Mouse (Mus musculus) lung, postnatal 0 days (tissue): ENCODE results near the gene Mical2. TPM values are rescaled to one million over a fixed set of nuclear protein-coding genes. Genes with fewer than 3 reads are reported as not detected.

ENCODE experiments used
- ATAC-seq: fragments of 200-750 bp; cut with Nextera tagmentation; 2 replicates; pipeline ENCODE4 v1.8.0; 2017; ENCODE audit warnings: moderate library complexity
- DNase-seq: peaks from one replicate; pipeline ENCODE4 v3.0.0-alpha.2; 2016; ENCODE audit warnings: low spot score
- H3K27ac ChIP-seq: fragments of 300-500 bp; sonication (generic); 2 replicates; pipeline ENCODE4 v1.5.1; 2014; ENCODE audit warnings: antibody characterized with exemption, mild to moderate bottlenecking, low read length, mixed read lengths
- H3K27me3 ChIP-seq: fragments of 300-500 bp; sonication (generic); replicated peaks from 2 replicates; pipeline ENCODE4 v1.6.1; 2014; ENCODE audit warnings: low read length, mixed read lengths; ENCODE audit not compliant: insufficient read depth
- H3K36me3 ChIP-seq: fragments of 300-500 bp; sonication (generic); 2 replicates; pipeline ENCODE4 v1.6.1; 2014; ENCODE audit warnings: low read length, mixed read lengths; ENCODE audit not compliant: insufficient read depth
- H3K4me1 ChIP-seq: fragments of 300-500 bp; sonication (generic); 2 replicates; pipeline ENCODE4 v1.6.1; 2014; ENCODE audit warnings: antibody characterized with exemption, low read depth, low read length, mixed read lengths; ENCODE audit not compliant: insufficient read depth
- H3K4me2 ChIP-seq: fragments of 300-500 bp; sonication (generic); replicated peaks from 2 replicates; pipeline ENCODE4 v1.6.1; 2014; ENCODE audit warnings: low read depth, mild to moderate bottlenecking, low read length, moderate library complexity, mixed read lengths
- H3K4me3 ChIP-seq: fragments of 300-500 bp; sonication (generic); 2 replicates; pipeline ENCODE4 v1.5.1; 2014; ENCODE audit warnings: low read depth, low read length
- H3K9ac ChIP-seq: fragments of 300-500 bp; sonication (generic); replicated peaks from 2 replicates; pipeline ENCODE4 v1.6.1; 2014; ENCODE audit warnings: low read depth, mild to moderate bottlenecking
- H3K9me3 ChIP-seq: fragments of 300-500 bp; sonication (generic); 2 replicates; pipeline ENCODE4 v1.6.1; 2016; ENCODE audit warnings: low read length, mixed read lengths
- CTCF ChIP-seq: IDR thresholded peaks from 2 replicates; pipeline ENCODE4 v1.5.1; 2016; ENCODE audit warnings: antibody characterized with exemption, mild to moderate bottlenecking
- EP300 ChIP-seq: IDR thresholded peaks from 2 replicates; pipeline ENCODE4 v1.6.1; 2016; ENCODE audit warnings: antibody characterized with exemption, mild to moderate bottlenecking, control low read depth
- WGBS: fragments of 180-500 bp; shearing (Covaris S2); extraction: QIAGEN DNeasy Blood & Tissue Kit; methylation state at CpG from one replicate; pipeline ENCODE4 v1.1.7; 2014; 5-methylcytosine and 5-hydroxymethylcytosine counted together
- polyA plus RNA-seq: library from polyadenylated mRNA; unstranded; fragments of >200 nt; fragmentation: Nextera tagmentation; extraction: Ambion mirVana; gene quantifications from 2 replicates; pipeline ENCODE4 v1.2.1, GENCODE M21; 2015

Mical2 gene
- polyA plus RNA-seq, 1 experiment from 2014 or later, result 19.7 TPM

- H3K9me3 ChIP-seq, result no peaks in the 10 kb centered on the region
- no peak overlapping the region for H3K9ac ChIP-seq
- H3K36me3 ChIP-seq, result no peaks in the 10 kb centered on the region
- no peak overlapping the region for H3K4me3 ChIP-seq
- peaks cover 11% of the 10 kb centered on the region; the same call in 1 of the 2 replicates for H3K4me1 ChIP-seq
- peak; percentile 63 for ATAC-seq
- DNase-seq, result peak; percentile 58
- TF ChIP-seq EP300, result no peak
- no peak for TF ChIP-seq CTCF
- H3K27me3 ChIP-seq, result no peaks in the 10 kb centered on the region
- WGBS, result 31% methylated on average over 5 of the region's 5 CpGs
- no peak overlapping the region for H3K4me2 ChIP-seq
- no peak overlapping the region for H3K27ac ChIP-seq
These were observed 26.4 kb downstream of the Mical2 start for GRCm38 (mm10) chr7:112252065-112252464.

- WGBS, result 52% methylated on average over 3 of the region's 3 CpGs
- DNase-seq (peak; percentile 63), ATAC-seq (peak; percentile 61)
- Histone ChIP-seq H3K9me3 (no peaks in the 10 kb centered on the region), H3K4me2 (no peak overlapping the region), H3K4me3 (no peak overlapping the region), H3K36me3 (no peaks in the 10 kb centered on the region), H3K27me3 (no peaks in the 10 kb centered on the region), H3K4me1 (peaks cover 7% of the 10 kb centered on the region; the same call in 1 of the 2 replicates), H3K27ac (peak overlapping the region; percentile 15; the same call in 1 of the 2 replicates), H3K9ac (no peak overlapping the region)
- TF ChIP-seq EP300, result 0 out of 2 replicates have a peak, but pooled peaks have one; percentile 18
- TF ChIP-seq CTCF, result no peak
These were observed 28.6 kb downstream of the Mical2 start for GRCm38 (mm10) chr7:112254233-112254632.

GRCm38 (mm10) chr7:112255248-112255866 is 29.7 kb downstream of the Mical2 start:
- no peak for TF ChIP-seq EP300
- no peak for TF ChIP-seq CTCF
- Histone ChIP-seq H3K27me3 (no peaks in the 10 kb centered on the region), H3K4me2 (no peak overlapping the region), H3K9ac (no peak overlapping the region), H3K9me3 (no peaks in the 10 kb centered on the region), H3K27ac (no peak overlapping the region), H3K36me3 (no peaks in the 10 kb centered on the region), H3K4me1 (peaks cover 7% of the 10 kb centered on the region; the same call in 1 of the 2 replicates), H3K4me3 (no peak overlapping the region)
- DNase-seq, result no peak
- ATAC-seq, result no peak
- 50% methylated on average over 3 of the region's 3 CpGs for WGBS

GRCm38 (mm10) chr7:112258338-112258903 is 32.8 kb downstream of the Mical2 start:
- 0 out of 2 replicates have a peak, but pooled peaks have one; percentile 7 for ATAC-seq
- Histone ChIP-seq H3K27me3 (no peaks in the 10 kb centered on the region), H3K9me3 (no peaks in the 10 kb centered on the region), H3K36me3 (no peaks in the 10 kb centered on the region), H3K27ac (no peak overlapping the region), H3K4me1 (peaks cover 4% of the 10 kb centered on the region; the same call in 1 of the 2 replicates), H3K4me3 (no peak overlapping the region), H3K4me2 (no peak overlapping the region), H3K9ac (no peak overlapping the region)
- 30% methylated on average over 4 of the region's 4 CpGs for WGBS
- no peak for TF ChIP-seq EP300
- no peak for TF ChIP-seq CTCF
- DNase-seq, result no peak

- Histone ChIP-seq H3K36me3 (no peaks in the 10 kb centered on the region), H3K4me1 (peaks cover 4% of the 10 kb centered on the region; the same call in 1 of the 2 replicates), H3K9me3 (no peaks in the 10 kb centered on the region), H3K9ac (no peak overlapping the region), H3K4me3 (no peak overlapping the region), H3K4me2 (no peak overlapping the region), H3K27me3 (no peaks in the 10 kb centered on the region), H3K27ac (no peak overlapping the region)
- no peak for ATAC-seq
- TF ChIP-seq CTCF (no peak), EP300 (no peak)
- 77% methylated on average over 4 of the region's 4 CpGs for WGBS
- DNase-seq, result no peak
These were observed 33.6 kb downstream of the Mical2 start for GRCm38 (mm10) chr7:112259286-112259685.

GRCm38 (mm10) chr7:112261121-112261520 is 35.5 kb downstream of the Mical2 start:
- Histone ChIP-seq H3K9ac (no peak overlapping the region), H3K4me2 (no peak overlapping the region), H3K4me3 (no peak overlapping the region), H3K4me1 (peaks cover 11% of the 10 kb centered on the region; the same call in 1 of the 2 replicates), H3K36me3 (no peaks in the 10 kb centered on the region), H3K9me3 (no peaks in the 10 kb centered on the region), H3K27me3 (no peaks in the 10 kb centered on the region), H3K27ac (no peak overlapping the region)
- TF ChIP-seq CTCF (no peak), EP300 (peak; percentile 97)
- ATAC-seq, result peak; percentile 91
- DNase-seq, result peak; percentile 89
- WGBS, result 52% methylated on average over 5 of the region's 5 CpGs
